Mouse (Mus musculus): ENCODE data around the gene Fam129c.

The Fam129c gene

DNA sequence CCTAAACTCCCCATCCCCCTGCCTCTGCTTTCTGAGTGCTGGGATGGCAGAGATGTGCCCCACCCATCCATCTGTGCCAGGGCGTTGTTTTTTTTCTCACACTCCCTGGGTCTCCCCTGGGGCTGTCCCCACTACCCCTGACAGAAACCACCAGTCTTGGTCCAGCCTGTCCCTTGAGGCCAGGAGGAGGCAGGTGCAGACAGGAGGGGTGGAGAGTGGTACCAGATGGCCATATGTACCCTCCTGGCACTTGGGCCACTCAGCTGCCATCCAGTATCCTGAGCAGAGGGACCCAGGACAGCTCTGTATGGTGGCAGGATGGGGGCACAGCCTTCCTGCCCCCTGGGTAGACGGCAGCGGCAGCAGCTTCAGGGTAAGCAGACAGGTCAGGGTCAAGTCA is at the start of gene Fam129c:
Fam129c (plus strand) TSS at position 198 of the 400 bp plus-strand sequence.
- no peak for DNase-seq (ENCODE audit: low spot score)

GRCm38 (mm10) chr8:71550754-71551153 is 46.7 kb upstream of the Fam129c start:
- no peak for DNase-seq (ENCODE audit: low spot score)

- no peak for DNase-seq (ENCODE audit: low spot score)
Measured at GRCm38 (mm10) chr8:71552770-71553169, 44.7 kb upstream of the Fam129c start.

GRCm38 (mm10) chr8:71554001-71554400 is 43.4 kb upstream of the Fam129c start:
- no peak for DNase-seq (ENCODE audit: low spot score)

DNA sequence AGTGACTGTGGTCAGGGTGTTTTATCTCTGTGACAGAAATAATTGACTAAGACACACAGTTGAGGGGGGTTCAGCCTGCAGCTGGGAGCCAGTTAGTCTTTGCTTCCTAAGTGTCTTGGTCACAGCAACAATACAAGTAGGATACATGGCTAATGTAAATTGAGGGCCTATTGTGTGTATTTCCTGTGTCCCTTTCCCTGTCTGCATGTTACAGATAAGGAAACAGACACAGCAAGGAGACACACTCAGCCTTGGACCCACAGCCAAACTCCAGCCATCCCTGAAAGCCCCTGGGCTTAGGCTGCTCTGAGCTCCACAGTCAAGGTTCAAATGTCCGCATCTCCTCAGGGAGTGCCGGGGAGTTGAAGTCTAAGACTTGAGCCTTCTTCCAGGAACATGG is 42.8 kb upstream of the Fam129c start:
- no peak for DNase-seq (ENCODE audit: low spot score)

- DNase-seq (ENCODE audit: low spot score) = no peak
Measured at GRCm38 (mm10) chr8:71558071-71558957, 39.1 kb upstream of the Fam129c start, which contains the start of gene Tmem221. Gene Tmem221, minus strand, starts transcription at chr8:71558871.

DNA sequence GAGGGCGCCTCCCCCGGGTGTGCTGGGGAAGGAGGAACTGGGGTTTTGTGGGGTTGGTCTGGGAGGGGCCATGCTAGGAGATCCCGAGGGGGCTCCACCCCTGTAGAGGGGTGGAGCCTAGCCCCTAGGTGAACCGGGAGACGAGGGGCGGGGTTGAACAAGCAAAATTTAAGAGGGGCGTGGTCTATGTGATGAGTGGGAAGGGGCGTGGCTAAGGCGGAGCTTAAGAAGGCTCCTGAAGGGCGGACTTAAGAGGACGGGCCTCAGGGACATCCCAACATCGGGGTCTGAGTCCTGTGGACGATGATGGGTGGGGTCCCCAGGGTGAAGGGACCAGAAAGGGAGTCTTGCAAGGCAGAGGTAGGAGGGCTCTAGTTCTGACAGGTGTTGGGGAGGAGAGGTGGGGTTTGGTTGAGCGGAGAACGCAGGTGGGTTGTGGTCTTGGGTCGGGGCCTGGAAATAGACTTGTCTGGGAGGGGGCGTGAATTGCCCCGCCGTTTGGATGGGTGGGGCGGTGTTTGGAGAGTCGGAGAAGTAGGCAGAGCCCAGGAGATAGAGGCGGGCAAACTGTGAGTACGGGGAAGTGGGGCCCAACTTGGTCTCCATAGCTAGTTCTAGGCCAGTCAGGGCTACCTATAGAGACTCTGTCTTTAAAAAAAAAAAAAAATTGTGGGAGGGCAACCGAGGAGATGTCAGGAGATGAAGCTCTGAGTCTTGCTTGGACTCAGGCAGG is 38.3 kb upstream of the Fam129c start:
- DNase-seq (ENCODE audit: low spot score) = peak; percentile 84

GRCm38 (mm10) chr8:71560071-71560470 is 37.4 kb upstream of the Fam129c start:
- DNase-seq (ENCODE audit: low spot score) = no peak

- no peak for DNase-seq (ENCODE audit: low spot score)
Measured at GRCm38 (mm10) chr8:71560765-71561164, 36.7 kb upstream of the Fam129c start.

DNA sequence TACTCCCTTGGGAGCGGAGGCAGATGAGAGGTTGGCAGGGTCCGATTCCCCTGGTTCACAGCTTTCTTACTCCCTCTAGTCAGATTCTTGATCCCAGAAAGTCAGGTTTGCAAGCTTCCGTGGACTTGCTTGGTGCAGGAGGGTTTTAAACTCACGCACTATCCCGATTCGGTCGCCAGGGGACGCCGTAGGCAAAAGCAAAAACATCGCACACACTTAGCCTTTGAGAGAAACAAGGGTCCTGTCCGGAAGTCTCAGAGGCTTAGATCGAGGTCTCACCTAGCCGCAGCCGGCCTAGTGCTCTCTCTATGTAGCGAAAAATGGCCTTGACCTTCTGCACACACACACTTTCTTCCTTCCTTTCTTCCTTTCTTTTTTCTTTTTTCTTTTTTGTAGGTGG is 36.0 kb upstream of the Fam129c start:
- DNase-seq (ENCODE audit: low spot score) = peak; percentile 70

DNA sequence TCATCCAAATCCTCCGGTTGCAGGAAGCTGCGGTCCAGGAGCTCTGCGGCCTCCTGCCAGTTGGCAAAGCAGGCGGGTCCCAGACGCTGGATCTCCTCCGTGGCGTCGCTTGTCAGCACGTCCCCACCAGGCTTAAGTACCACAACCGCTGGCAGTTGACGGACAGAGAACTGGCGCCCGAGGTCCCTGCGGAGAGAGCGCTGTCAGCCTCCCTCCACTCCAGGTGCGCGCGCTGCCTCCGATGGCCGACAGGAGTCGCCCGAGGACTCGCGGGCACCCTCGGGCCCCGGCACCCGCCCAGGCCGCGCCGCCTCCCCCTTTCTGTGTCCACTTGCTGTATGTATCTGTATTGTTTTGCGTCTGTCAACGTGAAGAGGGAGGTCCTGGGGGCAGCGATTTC is 34.7 kb upstream of the Fam129c start:
- DNase-seq (ENCODE audit: low spot score) = peak; percentile 48

DNA sequence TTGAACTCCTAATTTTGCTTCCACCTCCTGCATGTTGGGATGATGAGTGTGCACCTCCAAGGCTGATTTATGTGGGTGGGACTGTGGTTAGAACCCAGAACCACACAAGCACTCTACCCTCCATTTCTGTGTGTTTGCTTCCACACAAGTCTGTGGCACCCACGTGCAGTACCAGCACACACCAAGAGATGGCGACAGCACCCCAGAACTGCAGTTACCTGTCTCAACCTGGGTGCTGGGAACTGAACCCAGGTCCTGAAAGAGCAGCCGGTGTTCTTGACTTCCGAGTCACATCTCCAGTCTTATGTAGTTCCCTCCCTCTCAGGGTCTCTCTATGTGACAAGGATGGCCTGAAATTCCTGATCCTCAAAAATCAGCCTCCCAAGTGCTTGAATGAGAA is 33.5 kb upstream of the Fam129c start:
- DNase-seq (ENCODE audit: low spot score) = no peak

DNA sequence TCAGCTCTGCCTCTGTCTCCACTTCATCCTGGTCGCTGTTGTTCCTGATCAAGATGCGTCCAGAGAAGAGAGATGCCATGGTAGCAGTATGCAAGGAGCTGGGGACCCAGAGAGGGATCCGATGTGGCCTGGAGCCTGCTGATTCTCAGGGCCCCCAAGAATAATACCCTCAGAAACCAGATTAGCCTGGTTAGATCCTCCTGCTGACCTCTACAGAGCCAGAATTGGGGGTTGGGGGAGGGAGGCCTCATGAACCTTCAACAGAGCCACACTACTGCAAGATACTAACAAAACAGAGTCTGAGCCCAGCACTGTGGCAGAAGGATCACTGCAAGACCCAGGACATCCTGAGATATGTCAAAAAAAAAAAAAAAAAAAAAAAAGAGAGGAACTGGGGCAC is 30.9 kb upstream of the Fam129c start, which contains the start of gene Nxnl1:
Nxnl1 (minus strand) TSS at position 101 of the 400 bp plus-strand sequence.
- DNase-seq (ENCODE audit: low spot score) = no peak

- DNase-seq (ENCODE audit: low spot score) = no peak
Measured at GRCm38 (mm10) chr8:71567587-71567986, 29.9 kb upstream of the Fam129c start.

DNA sequence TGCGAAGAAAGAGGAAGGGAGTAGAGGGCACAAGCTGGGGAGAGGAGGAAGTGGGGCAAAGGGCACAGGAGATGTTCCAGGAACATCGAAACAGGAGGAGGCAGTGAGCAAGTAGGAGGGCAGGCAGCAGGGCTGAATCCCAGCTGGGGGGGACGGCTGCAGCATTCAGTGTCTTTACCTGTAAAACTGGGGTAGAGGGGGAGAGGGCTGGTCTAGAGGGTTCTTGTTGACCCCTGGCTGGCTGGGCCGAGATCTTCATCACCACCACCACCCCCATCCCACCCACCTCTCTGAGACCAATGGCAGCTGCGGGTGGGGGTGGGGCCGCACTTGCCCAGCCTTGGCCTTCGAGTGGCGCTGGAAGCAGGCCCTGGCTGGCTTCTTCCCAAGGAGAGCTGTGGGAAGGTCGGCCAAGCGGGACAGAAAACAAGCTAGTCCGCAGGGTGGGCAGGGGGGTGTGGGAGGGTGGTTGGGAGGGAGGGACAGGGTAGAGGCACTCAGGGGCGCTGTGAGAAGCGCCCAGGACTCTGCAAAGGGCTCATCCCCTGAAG is 29.0 kb upstream of the Fam129c start, which contains the start of gene Slc27a1:
Slc27a1 (plus strand) TSS at position 496 of the 551 bp plus-strand sequence.
- peak; percentile 27 for DNase-seq (ENCODE audit: low spot score)

GRCm38 (mm10) chr8:71568941-71569340 is 28.5 kb upstream of the Fam129c start:
- no peak for DNase-seq (ENCODE audit: low spot score)

GRCm38 (mm10) chr8:71569366-71570290 is 27.8 kb upstream of the Fam129c start:
- DNase-seq (ENCODE audit: low spot score) = peak; percentile 97

DNA sequence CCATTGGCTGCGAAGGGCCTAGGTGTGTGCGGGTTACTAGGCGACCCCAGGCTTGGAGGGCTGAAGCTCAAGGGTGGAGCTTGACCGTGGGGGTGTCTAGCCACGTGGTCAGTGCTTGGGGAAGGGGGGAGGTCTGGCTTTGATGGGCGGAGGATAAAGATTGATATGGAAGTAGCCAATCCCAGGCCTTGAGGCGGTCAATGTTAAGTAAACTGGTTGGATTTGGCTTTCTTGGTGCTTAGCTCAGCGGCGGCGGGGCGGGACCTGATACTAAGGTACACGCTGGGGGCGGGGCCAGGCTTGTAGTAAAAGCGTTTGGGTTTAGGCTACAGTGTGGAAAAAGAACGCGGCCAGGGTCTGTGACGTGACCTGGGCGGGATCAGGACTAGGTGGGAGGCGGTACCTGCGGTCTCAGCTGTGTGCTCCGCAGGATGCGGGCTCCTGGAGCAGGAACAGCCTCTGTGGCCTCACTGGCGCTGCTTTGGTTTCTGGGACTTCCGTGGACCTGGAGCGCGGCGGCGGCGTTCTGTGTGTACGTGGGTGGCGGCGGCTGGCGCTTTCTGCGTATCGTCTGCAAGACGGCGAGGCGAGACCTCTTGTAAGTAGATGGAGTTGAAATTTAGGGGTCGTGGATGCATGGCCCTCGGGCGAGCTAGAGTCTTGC is 27.0 kb upstream of the Fam129c start:
- DNase-seq (ENCODE audit: low spot score) = peak; percentile 96

DNA sequence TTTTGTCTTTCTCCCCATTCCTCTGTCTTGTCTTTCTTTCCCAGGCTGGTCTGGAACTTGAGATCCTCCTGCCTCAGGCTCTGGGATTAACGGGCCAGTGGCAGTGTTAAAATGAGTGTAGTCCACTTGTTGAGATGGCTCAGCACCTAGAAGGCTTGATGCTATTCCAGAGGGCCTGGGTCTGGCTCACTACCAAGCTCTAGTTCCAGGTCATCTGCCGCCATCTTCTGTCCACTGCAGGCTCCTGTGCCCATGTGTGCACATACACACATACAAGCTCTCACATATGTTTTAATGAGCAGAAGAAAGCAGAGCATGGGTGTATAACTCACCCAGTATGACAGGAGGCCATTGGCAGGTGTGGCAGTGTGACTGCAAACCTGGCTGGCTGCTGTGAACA is 25.4 kb upstream of the Fam129c start:
- DNase-seq (ENCODE audit: low spot score) = no peak

DNA sequence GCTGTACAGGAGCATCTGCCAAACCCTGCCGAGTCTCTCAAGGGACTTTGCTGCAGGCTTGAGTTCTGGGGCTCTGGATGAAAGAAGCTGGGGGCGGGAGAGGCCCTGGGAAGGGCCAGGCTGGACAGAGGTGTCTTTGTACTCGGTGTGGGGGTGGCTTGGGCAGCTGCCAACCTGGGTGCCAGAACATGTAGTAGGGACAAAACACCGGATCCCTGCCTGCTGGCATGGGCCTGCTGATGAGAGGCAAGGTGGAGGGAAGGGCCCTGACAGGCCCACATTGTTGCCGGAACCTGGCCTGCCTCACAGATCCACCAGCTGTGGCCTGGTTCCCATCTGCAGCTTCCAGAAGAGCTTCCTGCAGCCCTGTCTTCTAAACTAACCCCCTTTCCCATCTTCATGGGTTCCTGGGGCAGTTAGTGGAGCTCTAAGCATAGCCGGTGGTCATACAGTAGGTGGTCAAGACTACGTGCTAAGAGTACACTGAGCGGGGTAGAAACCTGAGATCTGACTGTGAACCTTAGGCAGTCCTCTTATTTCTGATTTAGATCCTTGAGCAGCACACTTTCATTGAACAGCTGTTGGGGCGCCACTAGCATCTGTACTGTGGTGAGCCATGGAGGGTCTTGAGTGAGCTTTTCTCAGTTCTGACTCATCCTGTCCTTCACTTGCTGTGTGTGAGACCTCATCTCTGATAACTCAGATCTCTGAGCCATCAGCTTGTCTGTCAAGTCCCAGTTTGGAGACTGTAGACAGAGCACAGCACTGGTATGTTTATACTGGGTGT is 24.4 kb upstream of the Fam129c start:
- no peak for DNase-seq (ENCODE audit: low spot score)
